Mouse (Mus musculus) hindbrain, embryonic 13.5 days (tissue): ENCODE measurements around the gene Gm28308. TPM values are rescaled to one million over a fixed set of nuclear protein-coding genes. Genes with fewer than 3 reads are reported as not detected.
A peak's percentile ranks its signal among the peaks of the same experiment; 100 is the strongest.

Source experiments
- ATAC-seq: fragments of 200-750 bp; cut with Nextera tagmentation; 2 replicates; pipeline ENCODE4 v1.8.0; 2017; ENCODE audit warnings: moderate TSS enrichment; ENCODE audit not compliant: low FRiP score
- H3K27ac ChIP-seq: fragments of 300-500 bp; sonication (generic); 2 replicates; pipeline ENCODE4 v1.5.1; 2015; ENCODE audit warnings: inconsistent platforms, mild to moderate bottlenecking, moderate library complexity
- H3K27me3 ChIP-seq: fragments of 300-500 bp; sonication (generic); 2 replicates; pipeline ENCODE4 v1.6.1; 2015; ENCODE audit warnings: mild to moderate bottlenecking, inconsistent platforms
- H3K36me3 ChIP-seq: fragments of 300-500 bp; sonication (generic); 2 replicates; pipeline ENCODE4 v1.6.1; 2015; ENCODE audit warnings: mild to moderate bottlenecking, inconsistent platforms
- H3K4me1 ChIP-seq: fragments of 300-500 bp; sonication (generic); replicated peaks from 2 replicates; pipeline ENCODE4 v1.6.1; 2015; ENCODE audit warnings: inconsistent platforms
- H3K4me2 ChIP-seq: fragments of 300-500 bp; sonication (generic); 2 replicates; pipeline ENCODE4 v1.6.1; 2015; ENCODE audit warnings: inconsistent platforms, mild to moderate bottlenecking, moderate library complexity
- H3K4me3 ChIP-seq: fragments of 300-500 bp; sonication (generic); 2 replicates; pipeline ENCODE4 v1.5.1; 2015; ENCODE audit warnings: mild to moderate bottlenecking, inconsistent platforms
- H3K9ac ChIP-seq: fragments of 300-500 bp; sonication (generic); 2 replicates; pipeline ENCODE4 v1.6.1; 2015; ENCODE audit warnings: mild to moderate bottlenecking, inconsistent platforms
- H3K9me3 ChIP-seq: fragments of 300-500 bp; sonication (generic); 2 replicates; pipeline ENCODE4 v1.6.1; 2016; ENCODE audit warnings: inconsistent platforms
- WGBS: fragments of 180-500 bp; shearing (Covaris S2); methylation state at CpG from one replicate; pipeline ENCODE4 v1.1.7; 2015; 5-methylcytosine and 5-hydroxymethylcytosine counted together
- polyA plus RNA-seq: library from polyadenylated mRNA; unstranded; fragments of >200 nt; fragmentation: Nextera tagmentation; extraction: Ambion mirVana; gene quantifications from 2 replicates; pipeline ENCODE4 v1.2.1, GENCODE M21; 2015

Gm28308 gene
- polyA plus RNA-seq, 1 experiment from 2014 or later = not detected

GRCm38 (mm10) chr6:52189909-52190308, 23.2 kb downstream of the Gm28308 start:
- Histone ChIP-seq H3K27me3 (peaks cover 95% of the 10 kb centered on the region), H3K4me2 (peak overlapping the region; percentile 64), H3K4me3 (peak overlapping the region; percentile 60), H3K9me3 (no peaks in the 10 kb centered on the region), H3K9ac (peak overlapping the region; percentile 95), H3K27ac (peak overlapping the region; percentile 99), H3K36me3 (no peaks in the 10 kb centered on the region), H3K4me1 (peaks cover 51% of the 10 kb centered on the region)
- WGBS = 7% methylated on average over 8 of the region's 8 CpGs
- ATAC-seq = no peak

- peak overlapping the region; percentile 95 for H3K9ac ChIP-seq
These were observed 24.0 kb downstream of the Gm28308 start for GRCm38 (mm10) chr6:52189172-52189591.

GRCm38 (mm10) chr6:52186500-52186899, 26.6 kb downstream of the Gm28308 start:
- Histone ChIP-seq H3K4me3 (0 out of 2 replicates have a peak overlapping the region, but pooled peaks have one; percentile 60), H3K4me1 (peaks cover 69% of the 10 kb centered on the region), H3K27ac (peak overlapping the region; percentile 99), H3K36me3 (no peaks in the 10 kb centered on the region), H3K27me3 (peaks cover 97% of the 10 kb centered on the region), H3K9me3 (no peaks in the 10 kb centered on the region), H3K4me2 (peak overlapping the region; percentile 64), H3K9ac (peak overlapping the region; percentile 95)
- 29% methylated on average over 1 of the region's 1 CpGs for WGBS
- ATAC-seq = no peak

More at GRCm38 (mm10) chr6:52189172-52189591, 24.0 kb downstream of the Gm28308 start:
- peaks cover 54% of the 10 kb centered on the region for H3K4me1 ChIP-seq
- no peaks in the 10 kb centered on the region for H3K9me3 ChIP-seq
- WGBS = 9% methylated on average over 5 of the region's 5 CpGs
- ATAC-seq = no peak
- H3K4me2 ChIP-seq = peak overlapping the region; percentile 64
- no peaks in the 10 kb centered on the region for H3K36me3 ChIP-seq
- peak overlapping the region; percentile 99 for H3K27ac ChIP-seq
- H3K4me3 ChIP-seq = peak overlapping the region; percentile 60
- peaks cover 95% of the 10 kb centered on the region for H3K27me3 ChIP-seq

GRCm38 (mm10) chr6:52185834-52186233, 27.3 kb downstream of the Gm28308 start:
- Histone ChIP-seq H3K36me3 (no peaks in the 10 kb centered on the region), H3K27ac (peak overlapping the region; percentile 99), H3K4me1 (peaks cover 71% of the 10 kb centered on the region), H3K4me3 (peak overlapping the region; percentile 70), H3K27me3 (peaks cover 97% of the 10 kb centered on the region), H3K9ac (peak overlapping the region; percentile 71), H3K4me2 (peak overlapping the region; percentile 88), H3K9me3 (no peaks in the 10 kb centered on the region)
- 15% methylated on average over 3 of the region's 3 CpGs for WGBS
- ATAC-seq = no peak

GRCm38 (mm10) chr6:52185222-52185621, 27.9 kb downstream of the Gm28308 start:
- Histone ChIP-seq H3K9me3 (no peaks in the 10 kb centered on the region), H3K36me3 (no peaks in the 10 kb centered on the region), H3K27me3 (peaks cover 97% of the 10 kb centered on the region), H3K4me3 (peak overlapping the region; percentile 70), H3K9ac (peak overlapping the region; percentile 71), H3K4me2 (peak overlapping the region; percentile 88), H3K27ac (peak overlapping the region; percentile 99), H3K4me1 (peaks cover 77% of the 10 kb centered on the region)
- ATAC-seq = no peak
- WGBS = 1% methylated on average over 19 of the region's 19 CpGs

- Histone ChIP-seq H3K27me3 (peaks cover 97% of the 10 kb centered on the region), H3K27ac (peak overlapping the region; percentile 99), H3K4me2 (peak overlapping the region; percentile 88), H3K4me1 (peaks cover 78% of the 10 kb centered on the region), H3K9me3 (no peaks in the 10 kb centered on the region), H3K36me3 (no peaks in the 10 kb centered on the region), H3K4me3 (peak overlapping the region; percentile 70), H3K9ac (peak overlapping the region; percentile 71)
- 5% methylated on average over 6 of the region's 6 CpGs for WGBS
- no peak for ATAC-seq
These were observed 28.5 kb downstream of the Gm28308 start for GRCm38 (mm10) chr6:52184668-52185067.

GRCm38 (mm10) chr6:52183311-52184080, 29.6 kb downstream of the Gm28308 start:
- WGBS = 11% methylated on average over 10 of the region's 10 CpGs
- H3K27me3 ChIP-seq = peaks cover 97% of the 10 kb centered on the region

GRCm38 (mm10) chr6:52182793-52183192, 30.3 kb downstream of the Gm28308 start:
- ATAC-seq = no peak
- peak overlapping the region; percentile 99 for H3K27ac ChIP-seq
- H3K4me1 ChIP-seq = peaks cover 64% of the 10 kb centered on the region
- H3K4me2 ChIP-seq = peak overlapping the region; percentile 88
- peak overlapping the region; percentile 97 for H3K9ac ChIP-seq
- WGBS = 18% methylated on average over 1 of the region's 1 CpGs
- H3K9me3 ChIP-seq = no peaks in the 10 kb centered on the region
- no peaks in the 10 kb centered on the region for H3K36me3 ChIP-seq
- peaks cover 91% of the 10 kb centered on the region for H3K27me3 ChIP-seq
- peak overlapping the region; percentile 70 for H3K4me3 ChIP-seq

More at GRCm38 (mm10) chr6:52183311-52184080, 29.6 kb downstream of the Gm28308 start:
- peak overlapping the region; percentile 71 for H3K9ac ChIP-seq
- peaks cover 70% of the 10 kb centered on the region for H3K4me1 ChIP-seq
- H3K4me2 ChIP-seq = peak overlapping the region; percentile 88
- peak overlapping the region; percentile 70 for H3K4me3 ChIP-seq
- H3K27ac ChIP-seq = peak overlapping the region; percentile 99
- H3K9me3 ChIP-seq = no peaks in the 10 kb centered on the region
- H3K36me3 ChIP-seq = no peaks in the 10 kb centered on the region
- no peak for ATAC-seq

GRCm38 (mm10) chr6:52182030-52182429, 31.1 kb downstream of the Gm28308 start:
- WGBS = 21% methylated on average over 2 of the region's 2 CpGs
- Histone ChIP-seq H3K4me3 (peak overlapping the region; percentile 70), H3K4me2 (peak overlapping the region; percentile 88), H3K9me3 (no peaks in the 10 kb centered on the region), H3K27me3 (peaks cover 84% of the 10 kb centered on the region), H3K9ac (peak overlapping the region; percentile 97), H3K4me1 (peaks cover 58% of the 10 kb centered on the region), H3K27ac (peak overlapping the region; percentile 99), H3K36me3 (no peaks in the 10 kb centered on the region)
- no peak for ATAC-seq

- Histone ChIP-seq H3K9ac (peak overlapping the region; percentile 97), H3K27ac (peak overlapping the region; percentile 99), H3K27me3 (peaks cover 71% of the 10 kb centered on the region), H3K4me2 (peak overlapping the region; percentile 88), H3K36me3 (no peaks in the 10 kb centered on the region), H3K4me1 (peaks cover 52% of the 10 kb centered on the region), H3K4me3 (peak overlapping the region; percentile 70), H3K9me3 (no peaks in the 10 kb centered on the region)
- no peak for ATAC-seq
- WGBS = 5% methylated on average over 3 of the region's 3 CpGs
These were observed 32.4 kb downstream of the Gm28308 start for GRCm38 (mm10) chr6:52180726-52181125.

GRCm38 (mm10) chr6:52180213-52180710, 32.9 kb downstream of the Gm28308 start:
- Histone ChIP-seq H3K27me3 (peaks cover 66% of the 10 kb centered on the region), H3K4me3 (peak overlapping the region; percentile 70), H3K36me3 (no peaks in the 10 kb centered on the region), H3K4me2 (peak overlapping the region; percentile 88), H3K4me1 (peaks cover 48% of the 10 kb centered on the region), H3K27ac (peak overlapping the region; percentile 99), H3K9ac (peak overlapping the region; percentile 97), H3K9me3 (no peaks in the 10 kb centered on the region)
- under 1% methylated on average over 11 of the region's 11 CpGs for WGBS
- no peak for ATAC-seq

- peaks cover 43% of the 10 kb centered on the region for H3K4me1 ChIP-seq
- H3K27ac ChIP-seq = peak overlapping the region; percentile 99
- H3K9ac ChIP-seq = peak overlapping the region; percentile 97
- ATAC-seq = no peak
- H3K36me3 ChIP-seq = no peaks in the 10 kb centered on the region
- peaks cover 61% of the 10 kb centered on the region for H3K27me3 ChIP-seq
- 2% methylated on average over 10 of the region's 10 CpGs for WGBS
- no peaks in the 10 kb centered on the region for H3K9me3 ChIP-seq
- peak overlapping the region; percentile 88 for H3K4me2 ChIP-seq
- peak overlapping the region; percentile 70 for H3K4me3 ChIP-seq
These were observed 33.4 kb downstream of the Gm28308 start for GRCm38 (mm10) chr6:52179690-52180089.
